Mouse (Mus musculus): ENCODE results near the gene Gm6367. TPM values are rescaled to one million over a fixed set of nuclear protein-coding genes. Genes with fewer than 3 reads are reported as not detected.

Gene Gm6367
- polyA plus RNA-seq (2012; rRNA removed) = not detected in 2 replicates

GRCm38 (mm10) chr5:94988326-94988725 is at the start of gene Gm6367:
Gene Gm6367, plus strand, starts transcription at chr5:94988626.

Other genes starting within 250 kb of the Gm6367 start
- gene Gm3183, start 123.2 kb upstream of the Gm6367 start, polyA plus RNA-seq (2012; rRNA removed) = not detected in 2 replicates
- gene Gm7942, start 118.3 kb downstream of the Gm6367 start, polyA plus RNA-seq (2012; rRNA removed) = not detected in 2 replicates
- gene Gm16513, start 194.0 kb downstream of the Gm6367 start, polyA plus RNA-seq (2012; rRNA removed) = not detected in 2 replicates